Mouse (Mus musculus): Measurements from ENCODE around the gene Card19.

- TF ChIP-seq POLR2A (IDR thresholded peaks at IDR 0.05; ENCODE audit: control insufficient read depth, low read depth, low read length) (no peak), CTCF (IDR thresholded peaks at IDR 0.05; ENCODE audit: control insufficient read depth, insufficient read depth, insufficient replicate concordance, low read depth, low read length) (peak; percentile 91; the same call in 1 of the 2 replicates)
Observed at GRCm38 (mm10) chr13:49156645-49157044, 59.2 kb downstream of the Card19 start.

All from testis, adult 2 months (tissue).